Mouse (Mus musculus) brain, embryonic 14.5 days (tissue): ENCODE results near the gene Camta1. TPM values are rescaled to one million over a fixed set of nuclear protein-coding genes. Genes with fewer than 3 reads are reported as not detected.

Experiments
- DNase-seq: peaks from one replicate; pipeline ENCODE4 v3.0.0-alpha.2; 2011; ENCODE audit warnings: low read depth
- CTCF ChIP-seq: fragments of 200-500 bp; IDR thresholded peaks from 2 replicates; pipeline ENCODE4 v1.5.1; 2012; ENCODE audit warnings: inconsistent platforms, mild to moderate bottlenecking, moderate library complexity, borderline replicate concordance; ENCODE audit not compliant: insufficient read depth, insufficient read length; ENCODE audit errors: extremely low read depth
- POLR2A ChIP-seq: fragments of 200-500 bp; IDR thresholded peaks from 2 replicates; pipeline ENCODE4 v1.6.1; 2012; ENCODE audit warnings: mild to moderate bottlenecking, inconsistent platforms, borderline replicate concordance; ENCODE audit not compliant: poor library complexity, insufficient read depth, insufficient read length, severe bottlenecking; ENCODE audit errors: extremely low read depth
- polyA plus RNA-seq: library from polyadenylated mRNA; depleted of rRNA; stranded (reverse); fragments of >200 nt; gene quantifications from 2 replicates; pipeline ENCODE4 v1.2.3, GENCODE M21; 2012

The Camta1 gene
- polyA plus RNA-seq, 1 experiment: 92.9 TPM

DNA sequence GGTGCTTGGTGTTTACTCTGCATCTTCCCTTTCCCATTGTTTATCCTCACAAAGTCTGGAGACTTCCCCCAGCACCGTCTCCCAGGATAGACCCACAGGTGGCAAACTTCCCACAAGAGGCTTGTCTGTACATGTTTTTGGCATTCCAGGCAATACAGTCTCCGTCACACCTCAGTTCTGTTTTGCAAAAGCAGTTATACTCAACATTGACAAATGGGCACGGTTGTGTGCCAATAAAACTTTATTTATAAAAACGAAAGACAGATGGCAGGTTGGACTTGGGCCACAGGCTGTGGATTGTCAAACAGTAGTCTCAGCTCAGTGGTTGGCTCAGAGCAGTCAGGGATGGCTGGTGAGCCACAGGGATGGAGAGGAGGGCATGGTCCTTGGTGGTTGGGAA is 509.4 kb downstream of the Camta1 start:
- DNase-seq: peak; percentile 70
- TF ChIP-seq POLR2A (no peak), CTCF (no peak)

GRCm38 (mm10) chr4:151351757-151352156 is 509.9 kb downstream of the Camta1 start:
- TF ChIP-seq CTCF: no peak
- DNase-seq: peak; percentile 59

DNA sequence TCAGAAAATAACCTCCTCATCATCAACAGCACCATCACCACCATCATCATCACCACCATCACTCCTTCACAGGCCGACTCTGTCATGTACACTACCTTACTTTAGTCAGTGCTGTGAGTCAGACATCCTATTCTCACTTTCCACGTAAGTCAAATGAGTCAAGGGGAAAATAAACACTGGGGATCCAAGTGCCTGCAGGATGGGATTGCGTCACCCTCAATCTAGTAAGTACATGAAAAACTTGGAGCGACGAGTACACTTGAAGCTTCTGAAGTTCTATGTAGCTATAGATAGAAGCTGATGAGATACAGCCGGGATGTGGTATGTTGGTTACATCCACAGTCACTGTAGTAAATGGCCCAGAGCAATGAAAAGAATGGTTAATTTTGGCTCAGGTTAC is 514.1 kb downstream of the Camta1 start:
- DNase-seq: no peak
- TF ChIP-seq POLR2A (no peak), CTCF (no peak)

DNA sequence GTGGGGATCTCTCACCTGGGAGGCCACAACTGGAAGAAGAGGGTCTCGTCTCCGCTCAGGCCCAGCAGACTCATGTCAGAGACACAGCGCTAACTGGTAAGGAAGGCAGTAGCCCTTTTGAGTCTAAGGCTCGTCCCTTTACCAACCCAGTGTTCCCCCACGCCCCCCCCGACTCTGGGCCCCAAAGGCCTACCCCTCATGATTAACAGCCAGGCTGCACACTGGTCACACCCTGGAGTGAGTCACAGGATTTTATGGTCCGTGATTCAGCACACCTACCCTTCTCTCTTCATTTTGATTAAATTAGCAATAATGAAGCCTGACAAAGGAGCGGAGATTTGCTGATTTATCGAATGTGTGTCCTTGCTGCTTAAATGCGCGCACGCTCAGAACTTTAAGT is 515.0 kb downstream of the Camta1 start:
- TF ChIP-seq CTCF: no peak
- TF ChIP-seq POLR2A: no peak
- DNase-seq: no peak

GRCm38 (mm10) chr4:151344811-151345210 is 516.9 kb downstream of the Camta1 start:
- TF ChIP-seq CTCF: no peak
- TF ChIP-seq POLR2A: no peak
- DNase-seq: no peak

GRCm38 (mm10) chr4:151339421-151339820 is 522.3 kb downstream of the Camta1 start:
- TF ChIP-seq CTCF (no peak), POLR2A (no peak)
- DNase-seq: no peak

DNA sequence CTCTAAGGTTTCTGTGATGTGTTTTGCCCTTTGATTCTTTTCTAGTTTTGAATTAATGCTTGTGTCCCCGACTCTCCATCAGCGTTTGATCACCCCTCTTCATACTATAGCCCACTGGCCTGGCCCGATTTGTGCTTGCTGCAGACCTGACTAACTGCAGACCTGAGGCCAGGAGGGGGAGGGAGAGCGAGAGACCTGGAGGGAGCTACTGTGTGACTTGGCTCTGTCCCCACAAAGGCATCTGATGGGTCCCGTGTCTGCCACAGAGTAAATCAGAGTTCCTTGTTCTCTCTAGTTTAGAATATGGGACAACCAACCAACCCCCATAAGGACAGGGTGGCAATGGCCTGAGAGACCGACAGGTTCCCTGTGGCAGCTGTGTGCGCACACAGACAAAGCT is 522.7 kb downstream of the Camta1 start:
- TF ChIP-seq POLR2A: no peak
- TF ChIP-seq CTCF: no peak
- DNase-seq: no peak

- DNase-seq: no peak
- TF ChIP-seq POLR2A (no peak), CTCF (no peak)
These were observed 524.1 kb downstream of the Camta1 start for GRCm38 (mm10) chr4:151337543-151337942.

DNA sequence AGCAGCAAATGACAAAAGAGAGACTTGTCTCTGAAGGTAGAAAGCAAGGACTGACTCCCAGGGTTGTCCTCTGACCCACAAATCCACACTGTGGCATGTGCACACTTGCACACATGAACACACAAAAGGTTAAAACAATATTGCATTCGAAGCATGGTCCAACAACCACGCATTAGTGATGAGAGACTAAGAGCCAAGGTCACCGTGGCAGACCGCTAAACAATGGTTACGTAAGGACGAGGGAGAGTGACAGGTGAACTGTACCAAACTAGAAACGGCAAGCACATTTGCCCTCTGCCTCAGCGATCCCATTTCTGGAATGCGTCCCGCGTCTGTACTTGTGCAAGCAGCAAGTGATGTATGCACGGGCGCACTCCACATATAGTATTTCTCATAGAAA is 525.3 kb downstream of the Camta1 start:
- no peak for DNase-seq
- TF ChIP-seq CTCF: no peak
- TF ChIP-seq POLR2A: no peak

DNA sequence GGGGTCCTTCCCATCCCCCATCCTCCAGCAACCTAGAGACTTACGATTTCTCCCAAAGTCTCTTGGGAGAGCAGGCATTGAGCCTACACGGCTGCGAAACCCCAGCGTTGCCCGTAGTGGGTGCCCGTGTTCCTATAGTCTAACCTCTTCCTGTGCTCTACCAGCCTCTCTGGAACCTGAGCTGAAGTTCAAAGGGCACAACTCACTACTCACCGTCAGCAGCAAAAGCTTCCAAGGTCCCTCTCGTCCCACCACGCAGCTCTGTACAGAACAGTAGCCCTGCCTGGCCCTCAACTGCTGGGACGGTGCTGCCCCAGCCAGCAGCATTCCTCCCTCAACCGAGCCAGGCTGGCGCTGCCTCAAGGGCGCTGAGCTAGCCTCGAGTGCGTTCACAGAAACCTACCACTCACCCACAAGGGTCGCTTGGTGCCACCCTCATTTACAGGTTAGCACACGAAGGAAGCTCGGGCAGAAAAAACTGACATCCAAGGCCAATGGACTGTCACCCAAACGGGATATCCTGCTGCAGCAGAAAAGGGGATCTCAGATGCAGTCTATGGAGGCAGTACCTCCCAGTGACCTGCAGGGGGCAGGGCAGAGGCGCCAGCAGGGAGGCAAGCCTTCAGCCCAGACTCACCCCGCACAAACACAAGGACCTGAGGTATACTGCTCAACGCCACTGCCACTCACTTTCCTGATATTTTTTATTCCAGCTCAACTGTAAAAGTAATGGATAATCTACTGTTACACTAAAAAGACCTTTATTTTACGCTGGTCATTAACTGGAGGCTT is 526.5 kb downstream of the Camta1 start:
- peak; percentile 75 for DNase-seq
- TF ChIP-seq POLR2A: no peak
- TF ChIP-seq CTCF: peak; percentile 97

GRCm38 (mm10) chr4:151332074-151332849 is 529.4 kb downstream of the Camta1 start:
- DNase-seq: peak; percentile 72

DNA sequence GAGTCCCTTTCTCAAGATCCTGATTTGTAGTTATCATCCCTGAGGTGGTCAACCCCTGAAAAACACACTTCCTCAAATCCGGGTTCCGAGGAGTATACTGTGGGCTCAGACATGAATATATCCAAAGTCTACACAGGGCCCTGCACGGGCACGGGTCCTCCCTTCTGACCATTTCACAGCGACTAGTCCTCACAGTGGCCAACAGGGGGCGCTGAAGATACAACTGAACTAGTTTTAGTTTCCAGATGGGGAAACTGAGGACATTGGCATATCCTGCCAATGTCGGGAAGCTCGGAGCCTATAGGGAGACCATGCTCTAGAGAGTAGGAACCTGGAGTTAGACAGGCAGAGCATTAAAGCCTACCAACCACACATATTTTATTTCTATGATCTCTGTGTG is 530.7 kb downstream of the Camta1 start:
- TF ChIP-seq CTCF (peak; percentile 37; the same call in 1 of the 2 replicates), POLR2A (no peak)
- no peak for DNase-seq

More at GRCm38 (mm10) chr4:151332074-151332849, 529.4 kb downstream of the Camta1 start:
- TF ChIP-seq POLR2A (no peak), CTCF (no peak)

- no peak for DNase-seq
- TF ChIP-seq POLR2A: no peak
- TF ChIP-seq CTCF: no peak
These were observed 533.6 kb downstream of the Camta1 start for GRCm38 (mm10) chr4:151328071-151328470.
